Mouse (Mus musculus) embryonic facial prominence, embryonic 11.5 days (tissue): ENCODE measurements around the gene Clstn2. TPM values are rescaled to one million over a fixed set of nuclear protein-coding genes. Genes with fewer than 3 reads are reported as not detected.

Experiments
- ATAC-seq: fragments of 200-750 bp; cut with Nextera tagmentation; replicated peaks from 2 replicates; pipeline ENCODE4 v1.8.0; 2017; ENCODE audit warnings: low read depth; ENCODE audit not compliant: insufficient number of reproducible peaks, low FRiP score, low TSS enrichment
- DNase-seq: peaks from one replicate; pipeline ENCODE4 v3.0.0-alpha.2; 2015; ENCODE audit warnings: low spot score
- H3K27ac ChIP-seq: fragments of 300-500 bp; sonication (generic); replicated peaks from 2 replicates; pipeline ENCODE4 v1.5.1; 2014; ENCODE audit warnings: mild to moderate bottlenecking, low read depth, low read length, control low read depth
- H3K27me3 ChIP-seq: fragments of 300-500 bp; sonication (generic); 2 replicates; pipeline ENCODE4 v1.6.1; 2014; ENCODE audit warnings: mild to moderate bottlenecking, low read length, moderate library complexity, mixed read lengths; ENCODE audit not compliant: control insufficient read depth, insufficient read depth
- H3K36me3 ChIP-seq: fragments of 300-500 bp; sonication (generic); replicated peaks from 2 replicates; pipeline ENCODE4 v1.6.1; 2014; ENCODE audit warnings: low read depth, mild to moderate bottlenecking, low read length, moderate library complexity, mixed read lengths; ENCODE audit not compliant: control insufficient read depth, insufficient read depth
- H3K4me1 ChIP-seq: fragments of 300-500 bp; sonication (generic); 2 replicates; pipeline ENCODE4 v1.6.1; 2014; ENCODE audit warnings: low read length, mixed read lengths; ENCODE audit not compliant: control insufficient read depth, insufficient read depth
- H3K4me2 ChIP-seq: fragments of 300-500 bp; sonication (generic); 2 replicates; pipeline ENCODE4 v1.6.1; 2014; ENCODE audit warnings: low read depth, mild to moderate bottlenecking, control low read depth, low read length, moderate library complexity
- H3K4me3 ChIP-seq: fragments of 300-500 bp; sonication (generic); 2 replicates; pipeline ENCODE4 v1.5.1; 2014; ENCODE audit warnings: low read depth, low read length, control low read depth
- H3K9ac ChIP-seq: fragments of 300-500 bp; sonication (generic); replicated peaks from 2 replicates; pipeline ENCODE4 v1.6.1; 2014; ENCODE audit warnings: mild to moderate bottlenecking, control low read depth, low read length
- H3K9me3 ChIP-seq: fragments of 300-500 bp; sonication (generic); replicated peaks from 2 replicates; pipeline ENCODE4 v1.6.1; 2016; ENCODE audit warnings: mild to moderate bottlenecking, low read length, inconsistent platforms, mixed read lengths; ENCODE audit not compliant: control insufficient read depth
- WGBS: fragments of 180-500 bp; shearing (Covaris S2); extraction: QIAGEN DNeasy Blood & Tissue Kit; methylation state at CpG from one replicate; pipeline ENCODE4 v1.1.7; 2014; 5-methylcytosine and 5-hydroxymethylcytosine counted together
- polyA plus RNA-seq: library from polyadenylated mRNA; unstranded; fragments of >200 nt; fragmentation: Nextera tagmentation; extraction: Ambion mirVana; gene quantifications from 2 replicates; pipeline ENCODE4 v1.2.1, GENCODE M21; 2014

The Clstn2 gene
- polyA plus RNA-seq, 1 experiment from 2014 or later: 0.84 TPM

DNA sequence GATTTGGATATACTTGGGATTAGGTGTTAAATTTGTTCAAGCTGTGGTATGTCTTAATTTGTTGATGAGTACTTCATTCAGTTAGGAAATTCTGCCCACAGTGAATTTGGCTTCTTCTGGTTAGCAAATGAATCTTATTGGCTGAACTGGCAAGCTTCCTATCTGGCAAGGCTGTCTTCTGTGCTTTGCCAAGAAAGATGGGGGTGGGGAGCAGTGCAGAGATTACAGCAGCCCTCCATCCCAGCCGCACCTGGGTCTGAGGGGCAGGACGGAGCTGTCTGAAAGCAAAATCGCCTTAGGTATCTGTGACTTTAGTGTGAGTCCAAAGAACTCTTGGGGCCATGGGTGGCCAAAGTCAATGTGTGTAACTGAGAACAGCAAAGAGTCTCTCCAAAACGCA, 40.9 kb downstream of the Clstn2 start:
- no peak for ATAC-seq
- H3K36me3 ChIP-seq: no peaks in the 10 kb centered on the region
- no peak overlapping the region for H3K4me2 ChIP-seq
- H3K27me3 ChIP-seq: no peaks in the 10 kb centered on the region
- H3K4me1 ChIP-seq: no peaks in the 10 kb centered on the region
- H3K4me3 ChIP-seq: no peak overlapping the region
- H3K9ac ChIP-seq: no peak overlapping the region
- WGBS: 50% methylated on average over 4 of the region's 4 CpGs
- DNase-seq: no peak
- no peak overlapping the region for H3K27ac ChIP-seq
- H3K9me3 ChIP-seq: no peaks in the 10 kb centered on the region

DNA sequence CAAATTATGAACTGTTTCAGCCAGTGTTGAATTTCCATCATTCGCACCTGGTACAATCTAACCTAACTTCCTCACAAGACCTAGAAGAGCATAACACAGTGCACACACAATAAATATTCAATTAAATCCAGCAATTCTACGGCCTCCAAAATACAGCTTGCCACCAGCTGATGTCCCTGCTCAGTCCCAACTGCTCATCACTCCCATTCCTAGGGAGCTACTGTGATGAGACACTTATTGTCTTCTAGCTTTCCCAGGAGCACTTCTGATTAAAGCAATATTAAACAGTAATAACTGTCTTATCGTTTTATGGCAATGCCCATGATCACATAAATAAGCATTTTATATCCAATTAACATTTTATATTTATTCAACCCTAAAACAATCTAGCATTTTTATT, 55.6 kb downstream of the Clstn2 start:
- DNase-seq: no peak
- no peak for ATAC-seq
- Histone ChIP-seq H3K9me3 (no peaks in the 10 kb centered on the region), H3K4me1 (no peaks in the 10 kb centered on the region), H3K9ac (no peak overlapping the region), H3K36me3 (no peaks in the 10 kb centered on the region), H3K4me2 (no peak overlapping the region), H3K27ac (no peak overlapping the region), H3K4me3 (no peak overlapping the region), H3K27me3 (no peaks in the 10 kb centered on the region)
- 87% methylated on average over 3 of the region's 3 CpGs for WGBS

DNA sequence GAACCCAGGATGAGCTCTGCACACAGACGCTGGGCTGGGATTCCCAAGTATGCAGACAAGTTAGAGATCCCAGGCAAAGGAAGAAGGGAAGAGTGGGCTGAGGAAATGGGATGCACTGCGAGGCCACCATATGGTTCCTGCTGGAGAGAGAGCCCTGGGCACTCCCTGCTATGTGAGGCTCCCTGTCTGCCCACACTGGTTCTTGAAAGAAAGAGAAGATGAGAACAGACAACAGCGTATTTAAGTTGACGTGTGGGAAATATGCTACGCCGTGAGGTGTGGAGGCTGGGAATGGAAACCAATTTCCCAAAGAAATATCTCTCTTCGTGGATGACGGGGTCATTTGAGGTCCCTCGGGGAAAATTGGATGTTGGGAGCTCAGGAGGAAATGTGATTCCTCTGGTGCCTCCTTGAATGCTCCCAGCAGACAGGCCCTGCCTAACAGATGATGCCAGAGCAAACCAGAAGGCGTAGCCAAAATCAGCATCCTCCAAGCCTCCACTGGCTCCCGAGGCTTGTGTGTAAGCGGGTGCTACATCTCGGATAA, 58.1 kb downstream of the Clstn2 start:
- Histone ChIP-seq H3K36me3 (no peaks in the 10 kb centered on the region), H3K9ac (no peak overlapping the region), H3K27me3 (no peaks in the 10 kb centered on the region), H3K9me3 (no peaks in the 10 kb centered on the region), H3K4me2 (no peak overlapping the region), H3K27ac (no peak overlapping the region), H3K4me1 (no peaks in the 10 kb centered on the region), H3K4me3 (no peak overlapping the region)
- no peak for DNase-seq
- 81% methylated on average over 13 of the region's 13 CpGs for WGBS
- ATAC-seq: no peak

- no peaks in the 10 kb centered on the region for H3K9me3 ChIP-seq
- H3K27me3 ChIP-seq: no peaks in the 10 kb centered on the region
- no peaks in the 10 kb centered on the region for H3K36me3 ChIP-seq
- no peak for ATAC-seq
- no peak overlapping the region for H3K4me2 ChIP-seq
- no peak overlapping the region for H3K4me3 ChIP-seq
- no peak overlapping the region for H3K27ac ChIP-seq
- no peak overlapping the region for H3K9ac ChIP-seq
- WGBS: 93% methylated on average over 4 of the region's 4 CpGs
- DNase-seq: no peak
- H3K4me1 ChIP-seq: no peaks in the 10 kb centered on the region
Observed at GRCm38 (mm10) chr9:97966691-97967090, 66.3 kb downstream of the Clstn2 start.

DNA sequence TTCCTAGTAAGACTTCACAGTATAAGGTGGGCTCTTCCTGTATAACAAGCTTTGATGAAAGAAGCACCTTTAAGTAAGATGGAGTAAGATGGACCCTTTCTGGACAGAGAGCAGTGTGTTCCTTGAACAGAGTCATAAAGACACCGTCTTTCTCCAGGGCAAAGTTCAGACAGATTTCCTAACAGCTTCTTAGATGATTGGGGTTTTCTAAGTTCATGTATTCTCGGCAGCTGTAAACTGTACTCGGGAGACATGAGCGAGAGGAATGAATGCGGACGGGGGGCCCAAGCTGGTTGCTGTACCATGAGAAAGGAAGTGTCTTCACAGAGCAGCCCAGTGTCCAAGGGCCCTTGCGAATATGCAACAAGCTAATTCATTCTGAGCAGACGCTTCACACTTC, 75.5 kb downstream of the Clstn2 start:
- Histone ChIP-seq H3K9ac (no peak overlapping the region), H3K4me2 (no peak overlapping the region), H3K9me3 (no peaks in the 10 kb centered on the region), H3K27ac (no peak overlapping the region), H3K4me1 (no peaks in the 10 kb centered on the region), H3K36me3 (no peaks in the 10 kb centered on the region), H3K4me3 (no peak overlapping the region), H3K27me3 (no peaks in the 10 kb centered on the region)
- no peak for DNase-seq
- 86% methylated on average over 8 of the region's 8 CpGs for WGBS
- ATAC-seq: no peak

DNA sequence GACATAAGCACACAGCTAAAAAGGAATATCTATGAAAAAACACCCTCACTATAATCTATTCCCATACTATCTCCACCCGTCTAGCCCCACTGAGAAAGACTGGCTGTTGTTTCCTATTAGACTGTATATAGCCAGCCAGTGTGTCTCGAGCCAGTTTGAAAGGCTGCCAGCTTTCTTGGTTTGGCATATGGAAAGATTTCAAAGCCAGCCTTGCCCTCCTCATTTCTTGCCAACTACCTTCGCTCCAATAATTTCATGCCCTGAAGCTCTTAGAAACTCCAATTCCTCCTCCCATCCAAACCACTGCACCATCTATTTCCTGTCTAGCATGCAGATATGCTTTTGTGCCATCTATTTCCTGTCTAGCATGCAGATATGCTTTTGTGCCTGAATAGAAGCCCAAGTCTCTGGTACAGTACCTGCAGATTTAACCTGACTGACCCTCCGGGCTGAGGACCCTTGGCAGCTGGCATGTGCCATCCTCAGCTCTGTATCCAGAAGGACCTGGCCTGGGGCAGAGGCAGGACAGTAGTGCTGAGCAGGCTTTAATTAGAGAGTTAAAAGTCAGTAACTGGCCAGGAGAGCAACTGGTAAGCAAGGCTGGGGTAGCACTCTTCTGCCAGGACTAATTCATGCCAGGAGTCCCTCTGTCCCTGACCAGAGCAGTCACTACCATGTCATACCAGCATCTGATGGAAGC, 76.4 kb downstream of the Clstn2 start:
- no peaks in the 10 kb centered on the region for H3K27me3 ChIP-seq
- H3K4me3 ChIP-seq: no peak overlapping the region
- no peak overlapping the region for H3K27ac ChIP-seq
- DNase-seq: no peak
- 83% methylated on average over 4 of the region's 4 CpGs for WGBS
- H3K9me3 ChIP-seq: no peaks in the 10 kb centered on the region
- H3K4me1 ChIP-seq: no peaks in the 10 kb centered on the region
- H3K36me3 ChIP-seq: no peaks in the 10 kb centered on the region
- no peak overlapping the region for H3K9ac ChIP-seq
- ATAC-seq: no peak
- no peak overlapping the region for H3K4me2 ChIP-seq

GRCm38 (mm10) chr9:97953746-97954359, 79.1 kb downstream of the Clstn2 start:
- Histone ChIP-seq H3K9me3 (no peaks in the 10 kb centered on the region), H3K36me3 (no peaks in the 10 kb centered on the region), H3K27me3 (no peaks in the 10 kb centered on the region), H3K4me2 (no peak overlapping the region), H3K4me1 (no peaks in the 10 kb centered on the region), H3K9ac (no peak overlapping the region), H3K4me3 (no peak overlapping the region), H3K27ac (no peak overlapping the region)
- DNase-seq: no peak
- 90% methylated on average over 8 of the region's 8 CpGs for WGBS
- ATAC-seq: no peak

- Histone ChIP-seq H3K27ac (no peak overlapping the region), H3K4me2 (no peak overlapping the region), H3K4me3 (no peak overlapping the region), H3K9ac (no peak overlapping the region), H3K4me1 (no peaks in the 10 kb centered on the region), H3K27me3 (no peaks in the 10 kb centered on the region), H3K36me3 (no peaks in the 10 kb centered on the region), H3K9me3 (no peaks in the 10 kb centered on the region)
- no peak for DNase-seq
- 91% methylated on average over 6 of the region's 6 CpGs for WGBS
- ATAC-seq: no peak
Observed at GRCm38 (mm10) chr9:97950378-97951006, 82.5 kb downstream of the Clstn2 start.
